Mouse (Mus musculus): Measurements from ENCODE around the gene Pdik1l. TPM values are rescaled to one million over a fixed set of nuclear protein-coding genes. Genes with fewer than 3 reads are reported as not detected.
A peak's percentile ranks its signal among the peaks of the same experiment; 100 is the strongest.

The Pdik1l gene
- polyA plus RNA-seq, 1 experiment from 2014 or later, result 32.4 TPM

DNA sequence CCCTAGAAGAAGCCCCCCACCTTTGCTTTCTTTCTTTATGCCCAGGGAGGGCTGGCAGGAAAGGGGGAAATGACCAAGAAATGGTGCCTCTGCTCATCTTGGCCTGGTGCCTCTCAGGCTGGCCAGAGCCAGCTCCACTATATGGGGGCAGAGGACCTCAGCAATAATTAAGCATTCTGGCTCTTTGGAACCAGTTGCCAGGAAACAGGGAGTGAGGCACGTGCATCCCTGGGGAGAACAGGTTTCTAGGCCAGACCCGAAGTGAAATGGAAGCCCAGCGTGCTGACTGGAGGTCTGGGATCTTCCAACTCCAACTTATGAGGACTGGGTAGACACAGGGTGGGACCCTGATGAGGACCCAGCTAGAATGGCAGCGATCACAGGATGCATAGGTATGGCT, 41.4 kb downstream of the Pdik1l start:
- no peak for ATAC-seq
- H3K4me2 ChIP-seq, result peak overlapping the region; percentile 95
- no peaks in the 10 kb centered on the region for H3K9me3 ChIP-seq (replicated peaks)
- no peak overlapping the region for H3K9ac ChIP-seq
- 36% methylated on average over 4 of the region's 4 CpGs for WGBS
- H3K27me3 ChIP-seq, result peaks cover 52% of the 10 kb centered on the region
- H3K36me3 ChIP-seq (ENCODE audit: poor library complexity, severe bottlenecking), result peaks cover 6% of the 10 kb centered on the region; the same call in 1 of the 2 replicates
- no peak overlapping the region for H3K4me3 ChIP-seq
- H3K27ac ChIP-seq, result no peak overlapping the region; the same call in 1 of the 2 replicates
- peaks cover 41% of the 10 kb centered on the region for H3K4me1 ChIP-seq

GRCm38 (mm10) chr4:134245148-134245843, 42.4 kb downstream of the Pdik1l start, which contains the start of gene Zfp593:
TSS of gene Zfp593 (minus strand) at chr4:134245592.
- peaks cover 6% of the 10 kb centered on the region; the same call in 1 of the 2 replicates for H3K36me3 ChIP-seq (ENCODE audit: poor library complexity, severe bottlenecking)
- H3K4me3 ChIP-seq, result peak within 1 kb of the TSS; percentile 86
- WGBS, result under 1% methylated on average over 60 of the region's 60 CpGs
- H3K4me1 ChIP-seq, result peaks cover 31% of the 10 kb centered on the region
- peak; percentile 79 for ATAC-seq
- no peaks in the 10 kb centered on the region for H3K9me3 ChIP-seq (replicated peaks)
- H3K27me3 ChIP-seq, result peaks cover 43% of the 10 kb centered on the region
- H3K9ac ChIP-seq, result peak within 1 kb of the TSS; percentile 87
- H3K27ac ChIP-seq, result no peak within 1 kb of the TSS; the same call in 1 of the 2 replicates
- H3K4me2 ChIP-seq, result peak within 1 kb of the TSS; percentile 95

DNA sequence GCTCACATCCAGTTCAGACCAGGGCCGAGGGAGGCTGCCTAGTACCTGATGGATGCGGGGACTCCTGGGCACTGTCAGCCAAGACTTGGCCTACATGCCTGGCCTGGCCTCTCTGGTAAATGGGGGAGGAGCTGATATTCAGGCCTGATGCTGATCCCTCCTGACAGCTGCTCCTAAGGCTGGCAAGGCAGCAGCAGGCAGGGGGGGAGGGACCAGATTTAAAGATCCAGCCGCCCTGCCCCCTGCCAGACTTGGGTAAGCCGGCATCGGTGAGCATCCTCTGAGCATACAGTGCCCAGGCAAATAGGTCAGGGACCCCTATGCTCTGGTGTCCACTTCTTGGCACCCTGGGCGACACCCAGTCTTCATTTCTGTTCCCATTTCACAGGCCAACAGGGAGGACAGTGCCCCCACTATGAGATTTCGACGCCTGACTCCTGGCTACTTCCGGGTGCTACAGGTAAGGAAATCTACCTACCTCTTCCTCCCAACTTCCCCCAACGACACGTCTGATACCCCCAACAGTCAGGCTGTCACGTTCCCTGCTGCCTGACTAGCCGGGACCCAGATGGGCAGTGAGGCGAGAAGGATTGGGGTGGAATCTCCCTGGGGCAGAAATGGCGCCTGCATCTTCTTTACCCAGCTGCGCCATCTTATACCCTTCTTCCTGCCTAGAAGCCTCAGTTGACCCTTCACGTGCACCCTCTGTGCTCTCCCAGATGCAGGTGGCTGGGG, 44.0 kb downstream of the Pdik1l start, which contains the start of gene E130218I03Rik:
E130218I03Rik (plus strand) TSS at position 147 of the 735 bp plus-strand sequence.
- H3K4me1 ChIP-seq, result peaks cover 21% of the 10 kb centered on the region
- 92% methylated on average over 17 of the region's 17 CpGs for WGBS
- ATAC-seq, result no peak
- H3K27ac ChIP-seq, result no peak within 1 kb of the TSS
- peaks cover 6% of the 10 kb centered on the region; the same call in 1 of the 2 replicates for H3K36me3 ChIP-seq (ENCODE audit: poor library complexity, severe bottlenecking)
- H3K4me3 ChIP-seq, result peak within 1 kb of the TSS; percentile 86
- H3K27me3 ChIP-seq, result peaks cover 31% of the 10 kb centered on the region
- peak within 1 kb of the TSS; percentile 95 for H3K4me2 ChIP-seq
- no peaks in the 10 kb centered on the region for H3K9me3 ChIP-seq (replicated peaks)
- peak within 1 kb of the TSS; percentile 87 for H3K9ac ChIP-seq

DNA sequence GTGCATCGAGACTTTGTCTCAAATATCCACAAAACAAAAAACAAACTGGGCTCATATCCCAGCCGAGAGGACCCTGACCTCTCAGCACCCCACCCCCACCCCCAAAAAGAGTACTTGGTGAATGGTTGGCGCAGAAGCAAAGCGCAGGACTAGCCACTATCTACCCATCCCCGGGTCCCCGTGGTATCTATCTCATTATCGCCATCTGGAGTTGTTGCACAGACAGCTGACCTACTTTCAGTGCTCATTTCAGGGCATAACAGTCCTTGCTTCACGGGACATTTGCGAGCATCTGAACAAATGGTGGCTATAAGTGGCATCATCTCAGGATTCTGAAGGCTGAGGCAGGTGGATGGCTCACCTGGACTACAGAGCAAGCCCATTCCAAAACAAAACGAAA, 49.0 kb downstream of the Pdik1l start:
- ATAC-seq, result no peak

DNA sequence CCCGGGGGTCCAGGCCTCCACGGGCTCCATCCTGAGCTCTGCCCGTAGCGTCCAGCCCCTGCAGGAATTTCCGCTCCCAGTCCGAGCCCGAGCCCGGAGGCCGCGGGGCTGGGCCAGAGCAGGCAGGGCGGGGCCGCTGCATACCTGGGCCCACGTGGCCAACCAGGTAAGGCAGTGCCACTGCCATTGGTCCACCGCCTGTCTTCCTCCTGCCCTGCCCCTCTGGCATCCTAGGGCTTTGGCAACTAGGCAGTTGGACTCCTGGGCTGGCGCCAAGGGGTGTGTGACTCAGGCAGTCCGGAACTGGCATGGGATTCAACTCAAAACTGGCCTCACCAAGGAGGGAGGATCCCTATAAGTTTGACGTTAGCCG, 49.4 kb downstream of the Pdik1l start, which contains the start of gene Cnksr1:
Cnksr1 (minus strand) TSS at position 121 of the 373 bp plus-strand sequence.
- ATAC-seq, result no peak
- no peak within 1 kb of the TSS for H3K27ac ChIP-seq
- H3K9ac ChIP-seq, result no peak within 1 kb of the TSS
- peaks cover 1% of the 10 kb centered on the region; the same call in 1 of the 2 replicates for H3K36me3 ChIP-seq (ENCODE audit: poor library complexity, severe bottlenecking)
- H3K4me3 ChIP-seq, result no peak within 1 kb of the TSS
- WGBS, result 4% methylated on average over 18 of the region's 18 CpGs
- peaks cover 32% of the 10 kb centered on the region for H3K27me3 ChIP-seq
- peaks cover 5% of the 10 kb centered on the region; the same call in 1 of the 2 replicates for H3K4me1 ChIP-seq
- H3K9me3 ChIP-seq (replicated peaks), result no peaks in the 10 kb centered on the region
- H3K4me2 ChIP-seq, result peak within 1 kb of the TSS; percentile 25; the same call in 1 of the 2 replicates

More for the DNA sequence above, 49.0 kb downstream of the Pdik1l start:
- no peak overlapping the region for H3K9ac ChIP-seq
- H3K4me2 ChIP-seq, result peak overlapping the region; percentile 25; the same call in 1 of the 2 replicates
- peaks cover 5% of the 10 kb centered on the region; the same call in 1 of the 2 replicates for H3K36me3 ChIP-seq (ENCODE audit: poor library complexity, severe bottlenecking)
- no peak overlapping the region for H3K4me3 ChIP-seq
- 14% methylated on average over 10 of the region's 10 CpGs for WGBS
- no peaks in the 10 kb centered on the region for H3K9me3 ChIP-seq (replicated peaks)
- peaks cover 32% of the 10 kb centered on the region for H3K27me3 ChIP-seq
- peaks cover 5% of the 10 kb centered on the region; the same call in 1 of the 2 replicates for H3K4me1 ChIP-seq
- H3K27ac ChIP-seq, result no peak overlapping the region

DNA sequence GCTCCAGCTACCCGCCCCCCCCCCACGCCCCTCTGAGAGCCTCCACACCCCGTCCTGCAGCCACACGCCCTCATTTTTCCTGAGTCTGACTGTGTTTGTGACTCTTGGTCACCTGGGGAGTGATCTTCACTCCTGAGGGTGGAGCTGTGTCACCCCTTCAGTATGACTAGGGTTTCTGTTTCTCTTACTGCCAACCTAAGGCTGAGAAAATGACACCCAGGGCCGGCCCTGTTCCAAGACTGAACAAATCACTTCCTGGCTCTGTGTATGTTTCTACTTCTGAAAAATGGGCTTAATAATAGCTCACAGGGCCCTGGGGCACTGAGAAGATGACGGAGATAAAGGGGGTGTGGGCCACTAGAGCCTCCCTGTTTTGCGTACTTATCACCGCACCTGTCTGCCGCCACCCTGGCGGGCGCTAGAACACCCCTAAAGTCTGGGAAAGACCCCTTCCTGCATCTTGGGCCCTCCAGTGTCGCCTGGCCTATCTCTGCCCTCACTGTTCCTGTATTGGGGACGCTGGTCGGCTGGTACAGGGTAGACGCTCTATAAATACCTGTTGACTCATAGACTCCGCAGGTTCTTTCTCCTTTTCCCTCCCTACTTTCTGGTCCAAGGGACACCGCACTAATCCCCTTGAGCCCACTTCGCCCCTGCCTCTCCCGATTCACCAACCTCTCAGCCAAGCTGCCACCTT, 50.0 kb downstream of the Pdik1l start:
- H3K9ac ChIP-seq, result no peak overlapping the region
- H3K9me3 ChIP-seq (replicated peaks), result no peaks in the 10 kb centered on the region
- H3K36me3 ChIP-seq (ENCODE audit: poor library complexity, severe bottlenecking), result no peaks in the 10 kb centered on the region
- WGBS, result 29% methylated on average over 19 of the region's 19 CpGs
- 0 out of 2 replicates have a peak overlapping the region, but pooled peaks have one; percentile 25 for H3K4me2 ChIP-seq
- H3K27me3 ChIP-seq, result peaks cover 32% of the 10 kb centered on the region
- H3K4me3 ChIP-seq, result no peak overlapping the region
- no peak for ATAC-seq
- H3K4me1 ChIP-seq, result peaks cover 5% of the 10 kb centered on the region; the same call in 1 of the 2 replicates
- no peak overlapping the region for H3K27ac ChIP-seq

- no peak overlapping the region for H3K9ac ChIP-seq
- no peaks in the 10 kb centered on the region for H3K9me3 ChIP-seq (replicated peaks)
- no peak overlapping the region for H3K4me3 ChIP-seq
- H3K4me2 ChIP-seq, result no peak overlapping the region
- 86% methylated on average over 5 of the region's 5 CpGs for WGBS
- H3K27me3 ChIP-seq, result peaks cover 32% of the 10 kb centered on the region
- no peaks in the 10 kb centered on the region for H3K36me3 ChIP-seq (ENCODE audit: poor library complexity, severe bottlenecking)
- no peak overlapping the region for H3K27ac ChIP-seq
- ATAC-seq, result no peak
- H3K4me1 ChIP-seq, result peaks cover 5% of the 10 kb centered on the region; the same call in 1 of the 2 replicates
Measured at GRCm38 (mm10) chr4:134234876-134235275, 52.8 kb downstream of the Pdik1l start.

- ATAC-seq, result no peak
- 44% methylated on average over 8 of the region's 8 CpGs for WGBS
- Histone ChIP-seq H3K9ac (no peak overlapping the region), H3K4me1 (no peaks in the 10 kb centered on the region), H3K4me2 (no peak overlapping the region), H3K36me3 (ENCODE audit: poor library complexity, severe bottlenecking) (no peaks in the 10 kb centered on the region), H3K9me3 (replicated peaks) (no peaks in the 10 kb centered on the region), H3K27me3 (no peaks in the 10 kb centered on the region), H3K4me3 (no peak overlapping the region), H3K27ac (no peak overlapping the region)
Measured at GRCm38 (mm10) chr4:134230431-134230830, 57.3 kb downstream of the Pdik1l start.

- Histone ChIP-seq H3K4me1 (no peaks in the 10 kb centered on the region), H3K36me3 (ENCODE audit: poor library complexity, severe bottlenecking) (no peaks in the 10 kb centered on the region), H3K4me3 (no peak within 1 kb of the TSS), H3K27me3 (no peaks in the 10 kb centered on the region), H3K9ac (no peak within 1 kb of the TSS), H3K9me3 (replicated peaks) (no peaks in the 10 kb centered on the region), H3K4me2 (no peak within 1 kb of the TSS), H3K27ac (no peak within 1 kb of the TSS)
- 65% methylated on average over 8 of the region's 8 CpGs for WGBS
- ATAC-seq, result no peak
Measured at GRCm38 (mm10) chr4:134227194-134227593, 60.5 kb downstream of the Pdik1l start, which contains the start of gene Catsper4. TSS of gene Catsper4 (minus strand) at chr4:134227383.

All from forebrain, embryonic 13.5 days (tissue).